Mouse (Mus musculus) naive thymus-derived CD4-positive, alpha-beta T cell, adult 2 months (primary cell): ENCODE results near the gene Gdf3.
"Not testable (repeated sequence)": the region's sequence is repeated elsewhere in the genome, so short reads cannot be mapped to it uniquely, and the experiment has no call there.

Experiments
- DNase-seq: peaks from one replicate; pipeline ENCODE4 v3.0.0-alpha.2; 2011; ENCODE audit warnings: low read depth

Gene Gdf3

DNA sequence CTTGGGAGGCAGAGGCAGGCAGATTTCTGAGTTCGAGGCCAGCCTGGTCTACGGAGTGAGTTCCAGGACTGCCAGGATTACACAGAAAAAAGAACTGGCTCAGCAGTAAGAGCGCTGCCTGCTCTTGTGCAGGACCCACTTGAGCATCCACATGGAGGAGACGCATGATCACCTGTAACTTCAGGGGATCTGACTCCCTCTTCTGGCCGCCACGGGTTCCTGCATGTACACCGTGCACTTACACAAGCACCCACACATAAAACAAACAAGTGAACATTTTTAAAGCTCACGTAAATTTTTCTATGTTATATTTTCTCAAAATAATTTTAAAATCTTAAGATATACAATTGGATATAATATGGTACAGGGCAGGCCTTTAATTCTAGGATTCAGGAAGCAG, 4.4 kb downstream of the Gdf3 start:
- peak; percentile 54 for DNase-seq

DNA sequence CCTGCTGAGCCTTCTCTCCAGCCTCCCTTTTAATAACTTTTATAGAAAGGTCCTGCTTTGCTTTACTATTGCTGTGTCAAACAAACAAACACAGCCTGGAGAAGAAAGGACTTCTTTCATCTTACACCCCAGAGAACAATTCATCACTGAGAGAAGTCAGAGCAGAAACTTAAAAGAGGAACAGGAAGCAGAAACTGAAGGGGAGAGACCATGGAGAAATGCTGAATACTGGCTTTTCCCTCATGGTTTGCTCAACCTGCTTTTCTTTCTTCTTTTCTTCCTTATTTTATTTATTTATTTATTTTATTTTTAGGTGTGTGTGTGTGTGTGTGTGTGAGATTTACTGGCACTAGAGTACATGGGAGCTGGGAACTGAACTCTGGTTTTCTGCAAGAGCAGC, 5.6 kb downstream of the Gdf3 start:
- no peak for DNase-seq

DNA sequence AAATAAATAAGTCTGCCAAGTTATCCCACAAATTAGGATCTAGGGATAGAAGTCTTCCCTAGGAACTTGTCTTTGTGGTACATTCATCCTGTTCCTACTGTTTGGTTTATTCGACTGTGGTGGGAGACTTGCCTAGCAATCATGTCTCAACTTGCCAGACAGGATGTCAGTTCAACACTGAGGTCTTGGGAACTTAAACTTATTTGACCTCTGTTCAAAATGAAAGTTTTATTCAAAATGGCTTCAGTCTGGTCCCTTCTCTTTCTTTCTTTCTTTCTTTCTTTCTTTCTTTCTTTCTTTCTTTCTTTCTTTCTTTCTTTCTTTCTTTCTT, 6.9 kb downstream of the Gdf3 start:
- no peak for DNase-seq

GRCm38 (mm10) chr6:122602242-122602991, 7.5 kb downstream of the Gdf3 start, which contains the start of gene Apobec1:
Apobec1 (minus strand) TSS chr6:122602444.
- peak; percentile 88 for DNase-seq

DNA sequence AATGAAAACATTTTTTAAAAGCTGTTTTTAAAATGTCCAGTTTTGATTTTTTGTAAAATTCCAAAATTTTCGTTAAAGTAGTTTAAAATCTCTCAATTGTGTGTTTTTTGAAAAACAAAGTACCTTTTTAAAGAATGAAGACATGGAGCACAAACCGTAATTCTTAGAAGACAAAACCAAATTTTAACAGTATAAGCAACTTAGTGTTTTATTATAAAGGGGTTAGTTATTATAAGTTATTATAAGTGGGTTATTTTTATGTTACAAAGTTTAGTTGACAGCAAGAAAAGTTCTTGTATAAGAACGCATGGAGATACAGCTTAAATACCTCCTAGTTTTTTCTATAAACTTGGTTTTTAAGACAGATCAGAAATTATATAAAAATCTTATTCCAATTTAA, 8.3 kb downstream of the Gdf3 start:
- no peak for DNase-seq

DNA sequence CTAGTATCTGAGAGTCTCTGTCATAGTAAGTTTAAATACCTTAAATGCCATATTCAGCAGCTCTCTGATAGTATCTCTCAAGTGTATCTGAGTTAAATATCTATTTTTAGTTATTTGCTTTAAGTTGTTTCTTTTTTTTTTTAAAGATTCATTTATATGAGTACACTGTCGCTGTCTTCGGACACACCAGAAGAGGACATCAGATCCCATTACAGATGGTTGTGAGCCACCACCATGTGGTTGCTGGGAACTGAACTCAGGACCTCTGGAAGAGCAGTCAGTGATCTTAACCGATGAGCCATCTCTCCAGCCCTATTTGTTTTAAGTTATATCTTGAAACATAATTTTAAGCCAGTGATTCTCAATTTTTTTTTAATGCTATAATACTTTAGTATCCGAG, 8.9 kb downstream of the Gdf3 start:
- no peak for DNase-seq

DNA sequence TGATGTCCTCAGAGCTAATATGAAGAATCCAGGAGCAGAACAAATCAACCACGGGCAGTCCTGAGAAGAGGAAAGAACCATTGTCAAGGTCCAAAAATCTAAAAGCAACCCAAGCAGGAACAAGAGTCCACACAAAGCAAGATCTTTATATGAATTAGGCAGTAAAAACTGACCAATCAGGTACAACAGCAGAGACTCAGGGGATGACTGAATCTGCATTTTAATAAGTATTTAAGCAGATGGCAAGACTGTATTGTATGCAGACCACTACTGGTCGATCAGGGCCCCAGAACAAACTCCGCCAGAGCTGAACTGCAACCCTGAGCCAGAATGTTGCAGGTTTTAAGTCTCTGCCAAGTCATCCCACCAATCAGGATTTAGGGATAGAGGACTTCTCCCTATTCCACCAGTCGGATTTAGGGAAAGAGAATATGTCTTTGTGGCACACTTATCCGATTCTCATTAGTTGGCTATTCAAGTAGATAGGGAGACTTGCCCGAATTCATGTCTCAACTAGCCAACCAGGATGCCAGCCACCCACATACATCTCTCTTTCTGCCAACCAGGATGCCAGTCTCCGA, 9.7 kb downstream of the Gdf3 start:
- no peak for DNase-seq

DNA sequence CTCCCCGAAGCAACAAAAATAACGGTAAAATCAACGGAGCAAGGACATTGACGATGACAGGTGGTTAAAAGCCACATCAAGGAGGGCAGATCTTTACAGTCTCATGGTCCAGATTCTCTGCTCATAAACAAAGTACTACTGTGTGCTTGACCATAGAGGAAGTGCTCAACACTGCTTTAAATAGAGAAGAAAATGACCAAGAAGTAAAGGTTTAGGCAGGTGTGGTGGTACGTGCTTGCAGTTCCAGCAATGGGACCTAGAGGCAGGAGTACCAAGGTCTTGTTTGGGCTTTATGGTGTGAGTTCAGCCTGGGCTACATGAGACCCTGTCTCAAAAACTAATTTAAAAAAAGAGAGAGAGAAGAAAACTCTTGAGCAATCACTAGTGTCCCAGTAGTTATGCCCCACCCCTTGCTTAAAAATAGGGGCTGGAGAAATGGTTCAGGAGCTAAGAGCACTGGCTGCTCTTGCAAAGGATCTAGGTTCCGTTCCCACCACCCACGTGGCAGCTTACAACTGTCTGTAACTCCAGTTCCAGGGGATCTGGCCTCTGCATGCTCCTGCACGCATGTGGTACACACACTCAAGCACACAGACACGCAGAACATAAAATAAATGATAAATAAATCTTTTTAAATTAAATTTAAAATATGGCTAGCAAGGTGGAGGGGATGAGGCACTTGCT, 10.7 kb downstream of the Gdf3 start:
- no peak for DNase-seq

DNA sequence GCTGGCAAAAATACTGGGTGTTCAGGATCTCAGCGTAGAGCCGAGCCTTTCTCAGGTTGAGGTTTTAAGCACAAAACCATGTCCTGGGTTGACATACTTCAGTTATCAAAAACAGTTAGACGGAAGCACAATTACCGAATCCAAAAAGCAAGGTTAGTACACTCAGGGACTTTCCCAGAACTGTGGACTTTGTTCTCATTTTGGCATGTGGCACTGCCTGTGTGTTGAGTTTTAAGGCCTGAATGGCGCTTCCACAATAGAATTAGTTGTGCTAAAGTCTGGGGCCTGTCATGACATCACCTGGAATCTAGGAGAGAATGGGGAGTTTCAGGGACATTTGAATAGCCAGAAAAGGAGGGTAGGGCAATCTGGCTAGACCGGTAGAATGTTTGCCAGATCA, 11.5 kb downstream of the Gdf3 start:
- no peak for DNase-seq

DNA sequence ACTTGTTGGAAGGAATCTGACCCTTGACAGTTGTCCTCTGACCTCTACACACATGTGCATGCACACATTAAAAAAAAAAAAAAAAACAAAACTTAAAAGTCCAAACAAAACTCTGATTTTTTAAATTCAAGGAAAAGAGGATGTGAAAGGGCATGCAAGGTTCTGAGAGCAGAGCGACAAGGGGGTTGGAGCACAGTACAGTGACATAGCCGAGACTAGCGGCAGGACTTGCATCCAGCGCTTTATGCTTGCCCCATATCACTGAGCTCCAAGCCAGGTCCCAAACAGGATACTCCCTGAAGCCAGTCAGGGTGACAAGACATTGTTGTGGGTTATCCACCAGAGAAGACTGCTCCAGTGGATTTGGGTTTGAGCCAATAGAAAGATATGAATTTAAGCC, 11.9 kb downstream of the Gdf3 start:
- no peak for DNase-seq

DNA sequence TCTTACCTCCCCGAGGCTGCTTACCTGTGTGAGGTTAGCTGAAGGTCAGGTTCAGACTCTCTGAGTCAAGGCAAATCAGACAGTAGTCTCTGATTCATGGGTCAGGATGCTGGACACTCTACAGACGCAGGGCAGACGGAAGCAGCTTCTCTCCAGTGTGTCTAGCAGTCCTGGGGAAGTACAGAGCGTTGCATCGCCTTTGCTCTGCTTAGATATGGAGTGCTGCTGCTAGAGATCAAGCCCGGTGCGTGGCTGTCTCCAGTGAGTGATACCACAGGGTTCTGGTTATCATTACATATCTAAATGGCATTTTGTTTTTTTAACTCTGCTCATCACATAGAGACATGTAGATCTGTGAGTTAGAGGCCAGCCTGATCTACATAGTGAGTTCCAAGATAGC, 13.3 kb downstream of the Gdf3 start:
- no peak for DNase-seq

DNA sequence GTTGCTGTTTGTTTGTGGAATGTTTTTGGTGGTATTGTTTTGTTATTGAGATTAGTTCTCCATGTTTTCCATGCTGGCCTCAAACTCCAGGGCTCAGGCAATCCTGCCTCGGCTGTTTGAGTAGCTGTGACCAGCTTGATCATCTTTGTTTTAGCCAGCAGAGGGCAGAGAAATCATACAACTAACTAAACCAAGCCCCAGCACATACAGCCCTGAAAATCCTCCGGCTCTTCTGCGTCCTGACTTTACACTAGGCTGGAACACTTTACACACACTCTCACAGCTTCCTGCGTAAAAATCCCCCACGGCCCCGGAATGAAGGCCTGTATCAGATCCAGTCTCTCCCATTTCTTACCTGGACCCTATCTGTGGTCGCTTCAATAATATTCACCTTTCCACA, 14.2 kb downstream of the Gdf3 start:
- peak; percentile 31 for DNase-seq

GRCm38 (mm10) chr6:122592905-122593304, 17.0 kb downstream of the Gdf3 start:
- DNase-seq: no peak

DNA sequence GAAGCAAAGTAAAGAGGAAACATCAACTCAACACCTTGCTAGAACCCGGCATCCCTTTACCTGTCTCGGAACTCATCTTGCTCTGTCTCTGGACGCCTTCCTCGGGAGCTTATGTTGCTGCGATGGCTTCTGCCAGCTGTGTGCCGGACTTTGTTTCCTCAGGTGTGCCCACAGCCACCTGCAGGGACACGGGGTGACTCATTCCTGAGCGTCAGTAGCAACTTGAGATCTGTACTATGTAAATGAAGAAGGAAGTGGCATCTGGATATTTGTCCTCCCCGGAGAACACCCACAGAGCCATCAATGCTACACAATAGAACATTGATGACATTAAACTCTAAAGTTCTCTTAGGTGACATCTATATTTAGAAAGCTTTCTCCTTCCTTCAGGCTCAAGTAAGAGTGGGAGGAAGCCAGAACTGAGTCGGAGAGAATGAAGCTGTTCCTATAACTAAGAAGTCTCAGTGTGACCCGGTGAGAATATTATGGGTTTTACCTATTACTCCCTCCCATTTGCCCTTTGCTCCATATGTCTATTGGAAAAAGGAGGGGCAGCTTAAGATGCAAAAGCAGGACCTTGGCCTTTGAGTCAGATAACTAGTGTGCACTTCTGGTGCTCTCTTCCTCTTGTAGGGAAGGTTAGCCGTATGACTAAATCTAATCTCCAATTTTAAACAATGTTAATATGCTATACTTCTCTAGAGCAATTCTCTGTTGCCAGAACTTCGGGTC, 18.7 kb downstream of the Gdf3 start:
- no peak for DNase-seq

DNA sequence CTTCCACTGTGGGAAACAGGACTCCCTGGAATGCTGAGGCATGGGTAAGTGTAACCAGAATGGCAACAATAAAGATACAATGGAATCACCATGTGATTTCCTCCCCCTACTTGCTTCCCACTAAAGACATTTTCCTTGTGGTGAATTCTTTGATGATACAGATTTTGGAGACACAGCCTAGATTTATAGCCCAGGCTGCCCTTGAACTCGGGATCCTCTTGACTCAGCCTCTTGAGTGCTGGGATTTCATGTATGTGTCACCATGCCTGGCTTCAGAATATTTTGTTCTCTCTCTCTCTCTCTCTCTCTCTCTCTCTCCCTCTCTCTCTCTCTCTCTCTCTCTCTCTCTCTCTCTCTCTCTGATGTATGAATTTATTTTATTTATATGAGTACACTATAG, 30.8 kb downstream of the Gdf3 start:
- no peak for DNase-seq

DNA sequence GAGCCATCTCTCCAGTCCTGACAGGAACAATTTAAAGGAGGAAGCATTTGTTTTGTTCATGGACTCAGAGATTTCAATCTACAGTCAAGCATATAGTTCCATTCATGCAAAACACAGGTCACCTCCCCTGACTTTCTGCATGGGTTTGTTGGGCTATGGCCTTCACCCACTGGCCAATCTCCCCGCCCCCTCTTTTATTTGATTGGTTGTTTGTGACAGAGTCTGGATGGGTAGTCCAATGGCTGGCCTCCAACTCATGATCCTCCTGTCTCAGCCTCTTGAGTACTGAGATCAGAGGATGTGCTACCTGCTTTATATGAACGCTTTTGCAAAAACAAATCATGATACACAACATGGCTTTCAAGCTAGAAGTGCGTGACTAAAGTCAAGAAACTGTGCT, 32.9 kb downstream of the Gdf3 start:
- no peak for DNase-seq

GRCm38 (mm10) chr6:122575037-122575436, 34.9 kb downstream of the Gdf3 start:
- not testable (repeated sequence) for DNase-seq

- no peak for DNase-seq
Observed at GRCm38 (mm10) chr6:122571617-122571959, 38.3 kb downstream of the Gdf3 start.

DNA sequence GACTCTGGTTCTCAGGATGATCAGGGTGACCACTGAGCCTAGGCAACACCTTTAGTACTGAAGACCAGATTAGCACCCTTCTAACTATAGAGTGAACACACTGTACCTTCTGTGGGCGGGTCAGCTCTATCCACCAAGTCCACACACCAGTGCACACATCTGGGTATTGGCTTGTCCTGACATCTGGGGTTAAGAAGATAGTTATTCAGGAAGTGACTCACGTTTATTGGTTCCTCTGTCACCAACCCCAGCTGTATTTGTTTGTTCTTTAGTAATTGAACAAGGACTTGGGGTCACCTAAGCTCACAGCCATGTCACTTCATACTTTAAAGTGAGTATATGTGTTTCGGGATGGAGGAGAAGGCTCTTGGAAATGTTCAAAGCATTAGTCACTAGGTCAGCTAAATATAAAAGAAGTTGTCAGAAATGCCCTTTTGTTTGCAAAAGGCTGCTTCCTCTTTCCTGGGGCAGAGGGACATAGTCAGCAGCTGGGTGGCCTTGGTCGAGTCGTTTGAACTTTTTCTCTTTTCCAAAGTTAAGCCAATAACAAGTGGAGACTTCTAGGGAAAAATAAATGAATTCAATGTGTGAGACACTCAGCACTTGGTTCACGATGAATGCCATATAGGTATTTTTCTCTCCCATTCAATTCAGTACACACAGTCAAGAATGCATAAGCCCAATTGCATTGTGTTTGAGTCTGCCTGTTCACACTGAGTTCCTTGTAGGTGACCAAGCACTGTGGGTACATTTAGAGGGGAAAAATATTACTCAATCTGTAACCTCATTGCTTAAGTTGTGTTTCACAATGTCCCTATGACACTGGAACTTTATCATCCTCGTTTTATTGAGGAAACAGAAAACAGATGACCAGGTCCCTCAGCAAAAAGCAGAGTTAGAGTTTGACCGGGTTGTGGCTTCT, 38.9 kb downstream of the Gdf3 start:
- DNase-seq: no peak

DNA sequence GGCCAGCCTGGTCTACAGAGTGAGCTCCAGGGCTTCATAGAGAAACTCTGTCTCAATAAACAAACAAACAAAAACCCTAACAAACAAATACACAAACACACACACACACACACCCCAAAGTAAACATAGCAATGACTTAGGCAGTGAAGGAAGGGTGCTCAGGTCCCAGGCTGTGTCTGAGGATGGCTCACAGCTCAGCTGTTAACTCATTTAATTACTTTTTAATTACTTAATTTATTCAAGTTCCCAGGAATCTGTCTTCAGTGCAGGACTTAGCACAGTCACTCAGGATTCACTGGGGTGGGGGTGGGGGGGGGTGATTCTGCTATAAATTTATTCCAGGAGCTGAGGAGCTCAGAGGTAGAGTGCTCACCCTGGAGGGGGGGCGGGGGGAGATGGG, 40.1 kb downstream of the Gdf3 start:
- DNase-seq: no peak

DNA sequence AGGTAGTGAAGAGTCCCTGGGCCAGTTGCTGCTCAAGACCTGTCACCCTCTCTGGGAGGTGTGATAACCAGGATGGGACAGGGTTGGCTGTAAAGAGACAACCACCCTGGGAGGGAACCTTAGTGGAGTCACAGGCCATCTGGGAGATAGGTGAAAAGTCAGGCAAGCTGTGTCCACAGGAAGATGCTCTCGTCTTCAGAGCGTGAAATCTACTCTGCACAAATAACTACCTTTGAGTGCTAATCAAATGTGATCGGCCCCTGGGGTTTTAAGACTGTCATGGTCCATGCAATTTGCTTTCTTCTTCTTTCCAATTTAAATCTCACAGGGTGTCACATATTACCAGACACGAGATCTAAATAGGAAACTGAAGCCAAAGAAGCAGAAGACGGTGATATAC, 40.8 kb downstream of the Gdf3 start:
- no peak for DNase-seq
